Mouse (Mus musculus): ENCODE data around the gene Pde8b.
"Not testable (repeated sequence)": the region's sequence is repeated elsewhere in the genome, so short reads cannot be mapped to it uniquely, and the experiment has no call there.

Pde8b gene

DNA sequence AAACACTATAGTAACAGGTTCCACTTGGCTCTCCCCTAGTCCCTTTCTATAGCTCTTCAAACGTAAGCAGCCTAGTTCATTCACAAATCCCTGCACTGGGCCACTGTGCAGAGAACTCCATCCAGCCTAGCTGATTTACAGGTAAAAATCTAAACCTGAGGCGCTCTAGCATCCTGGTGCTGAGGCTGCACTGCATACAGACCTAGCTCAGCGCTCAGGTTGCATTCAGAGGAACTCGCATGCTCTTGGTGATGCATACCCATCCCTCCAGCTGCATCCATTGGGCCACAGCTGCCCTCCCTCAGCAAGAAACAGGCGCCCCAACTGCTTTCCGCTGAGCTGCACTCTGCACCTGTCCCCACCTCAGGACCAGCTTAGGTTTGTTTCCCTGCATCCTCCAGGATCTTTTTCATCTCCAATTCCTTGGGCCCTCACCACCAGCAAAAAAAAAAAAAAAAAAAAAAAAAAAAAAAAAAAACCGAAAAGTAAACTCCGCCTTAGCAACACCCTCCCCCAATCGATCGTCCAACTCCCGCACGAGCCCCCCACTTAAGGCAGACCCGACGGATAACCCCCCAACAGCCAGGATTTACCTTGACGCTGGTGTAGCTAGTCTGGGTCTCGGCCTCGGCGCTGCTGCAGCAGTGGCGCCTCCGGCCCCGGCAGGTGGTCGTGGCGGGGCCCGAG, 28.1 kb downstream of the Pde8b start:
- peak; percentile 35 to 52 for DNase-seq (ENCODE audit: low spot score in 2 of 2)

GRCm38 (mm10) chr13:95215661-95216170, 34.4 kb downstream of the Pde8b start:
- not testable (repeated sequence) for DNase-seq (ENCODE audit: low spot score in 2 of 2)

GRCm38 (mm10) chr13:95212320-95212719, 37.8 kb downstream of the Pde8b start:
- no peak for DNase-seq (ENCODE audit: low spot score in 2 of 2)

GRCm38 (mm10) chr13:95207301-95207700, 42.8 kb downstream of the Pde8b start:
- not testable (repeated sequence) for DNase-seq (ENCODE audit: low spot score in 2 of 2)

DNA sequence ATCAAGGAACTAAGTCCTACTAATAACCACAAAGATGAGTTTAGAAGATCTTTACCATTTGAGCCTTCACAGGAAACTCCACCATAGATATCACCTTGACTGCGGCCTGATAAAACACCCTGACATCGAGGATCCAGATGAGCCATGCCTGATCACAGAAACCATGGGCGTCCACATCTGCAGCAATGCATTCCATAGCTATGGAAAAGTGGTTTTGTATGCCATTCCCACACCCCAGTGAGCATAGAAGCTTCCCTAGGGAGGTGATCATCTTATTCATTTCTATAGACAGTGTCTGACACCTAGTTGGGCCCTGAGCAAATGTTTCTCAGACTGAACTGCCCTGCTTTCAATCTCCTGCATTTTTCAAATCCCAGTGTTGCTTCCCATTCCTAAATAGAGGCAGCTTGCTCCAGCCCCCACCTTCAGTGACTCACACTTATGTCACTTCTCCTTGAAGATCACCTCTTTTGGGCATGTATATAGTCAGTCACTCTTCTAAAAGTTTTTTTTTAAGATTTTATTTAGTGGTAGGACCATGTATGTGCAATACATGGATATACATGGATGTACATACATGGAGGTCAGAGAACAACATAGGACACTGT, 47.9 kb downstream of the Pde8b start:
- DNase-seq (ENCODE audit: low spot score in 2 of 2), result no peak

DNA sequence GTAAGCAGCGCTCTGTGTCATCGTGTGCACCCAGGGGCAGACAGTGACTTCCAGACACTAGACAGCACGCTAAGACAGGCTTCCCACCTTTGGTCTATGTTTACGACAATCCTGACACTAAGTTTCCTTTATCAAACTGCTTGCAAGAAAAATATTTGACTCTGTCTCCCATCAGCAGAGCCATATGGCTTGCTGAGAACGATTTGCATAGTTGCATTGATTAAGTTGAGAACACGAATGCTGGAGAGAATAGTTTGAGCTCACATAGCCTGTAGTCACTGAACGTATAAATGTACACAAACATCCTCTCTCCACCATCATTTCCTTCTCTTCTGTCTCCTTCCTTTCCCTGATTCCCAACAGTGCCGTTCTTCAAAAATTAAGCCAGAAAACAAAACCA, 49.3 kb downstream of the Pde8b start:
- no peak for DNase-seq (ENCODE audit: low spot score in 2 of 2)

DNA sequence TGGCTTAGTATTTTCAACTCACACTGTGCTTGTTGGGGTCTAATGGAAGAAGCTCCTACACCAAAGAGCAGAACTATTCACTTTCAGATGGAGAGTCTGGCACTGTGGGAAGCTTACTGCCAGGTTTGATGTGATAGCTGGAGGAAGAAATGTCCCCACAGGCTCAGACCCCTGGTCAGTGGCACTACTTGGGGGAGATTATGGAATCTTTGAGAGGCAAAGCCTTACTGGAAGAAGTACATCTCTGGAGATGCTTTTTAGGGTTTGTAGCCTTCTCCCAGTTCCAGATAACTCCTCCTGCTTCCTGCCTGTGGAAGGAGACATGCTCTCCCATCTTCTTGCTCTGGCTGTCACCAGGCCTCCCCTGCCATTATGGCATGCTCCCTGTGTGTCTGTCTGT, 50.1 kb downstream of the Pde8b start:
- DNase-seq (ENCODE audit: low spot score in 2 of 2), result no peak

GRCm38 (mm10) chr13:95196106-95196705, 53.9 kb downstream of the Pde8b start:
- no peak for DNase-seq (ENCODE audit: low spot score in 2 of 2)

- DNase-seq (ENCODE audit: low spot score in 2 of 2), result no peak
These were observed 58.2 kb downstream of the Pde8b start for GRCm38 (mm10) chr13:95191951-95192350.

DNA sequence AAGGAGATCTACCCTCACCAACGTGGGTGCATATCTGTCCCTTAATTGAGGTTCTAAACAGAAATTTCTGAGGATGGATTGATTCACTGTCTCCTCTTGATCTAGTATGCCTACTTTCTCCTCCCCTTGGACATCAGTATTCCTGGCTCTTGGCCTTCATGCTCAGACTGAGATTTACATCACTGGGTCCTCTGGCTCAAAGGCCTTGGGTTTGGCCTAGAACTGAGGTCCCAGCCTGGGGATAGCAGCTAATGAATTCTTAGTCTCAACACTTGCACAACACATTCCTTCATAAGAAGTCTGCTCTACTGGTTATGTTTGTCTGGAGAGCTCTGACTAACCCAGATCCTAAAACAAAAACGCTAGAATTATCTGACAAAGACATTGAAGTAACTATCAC, 61.0 kb downstream of the Pde8b start:
- DNase-seq (ENCODE audit: low spot score in 2 of 2), result no peak

DNA sequence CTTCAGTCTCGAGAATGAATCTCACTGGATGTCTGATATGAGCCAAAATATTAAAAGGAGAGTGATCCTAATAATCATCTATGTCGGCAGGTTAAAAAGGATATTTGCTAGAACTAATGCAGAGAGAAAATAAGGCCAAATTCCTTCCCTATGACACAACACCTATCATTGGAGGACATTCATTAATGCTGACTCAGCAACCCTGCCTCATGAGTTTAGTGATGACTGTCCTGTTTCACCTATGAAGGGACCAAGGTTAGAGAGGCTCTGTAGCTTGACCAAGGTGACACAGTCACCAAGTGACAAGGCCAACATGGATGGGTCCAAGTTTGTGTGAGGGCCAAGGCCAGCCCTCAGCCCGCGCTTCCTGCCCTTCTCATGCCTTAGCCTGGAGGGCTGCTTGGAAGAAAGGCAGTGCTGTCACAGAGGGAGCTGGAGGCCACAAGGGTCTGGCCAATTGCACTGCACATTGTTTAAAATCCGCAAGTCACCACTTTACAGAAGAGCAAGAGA, 62.9 kb downstream of the Pde8b start:
- no peak for DNase-seq (ENCODE audit: low spot score in 2 of 2)

- DNase-seq (ENCODE audit: low spot score in 2 of 2), result no peak
These were observed 63.4 kb downstream of the Pde8b start for GRCm38 (mm10) chr13:95186741-95187035.

DNA sequence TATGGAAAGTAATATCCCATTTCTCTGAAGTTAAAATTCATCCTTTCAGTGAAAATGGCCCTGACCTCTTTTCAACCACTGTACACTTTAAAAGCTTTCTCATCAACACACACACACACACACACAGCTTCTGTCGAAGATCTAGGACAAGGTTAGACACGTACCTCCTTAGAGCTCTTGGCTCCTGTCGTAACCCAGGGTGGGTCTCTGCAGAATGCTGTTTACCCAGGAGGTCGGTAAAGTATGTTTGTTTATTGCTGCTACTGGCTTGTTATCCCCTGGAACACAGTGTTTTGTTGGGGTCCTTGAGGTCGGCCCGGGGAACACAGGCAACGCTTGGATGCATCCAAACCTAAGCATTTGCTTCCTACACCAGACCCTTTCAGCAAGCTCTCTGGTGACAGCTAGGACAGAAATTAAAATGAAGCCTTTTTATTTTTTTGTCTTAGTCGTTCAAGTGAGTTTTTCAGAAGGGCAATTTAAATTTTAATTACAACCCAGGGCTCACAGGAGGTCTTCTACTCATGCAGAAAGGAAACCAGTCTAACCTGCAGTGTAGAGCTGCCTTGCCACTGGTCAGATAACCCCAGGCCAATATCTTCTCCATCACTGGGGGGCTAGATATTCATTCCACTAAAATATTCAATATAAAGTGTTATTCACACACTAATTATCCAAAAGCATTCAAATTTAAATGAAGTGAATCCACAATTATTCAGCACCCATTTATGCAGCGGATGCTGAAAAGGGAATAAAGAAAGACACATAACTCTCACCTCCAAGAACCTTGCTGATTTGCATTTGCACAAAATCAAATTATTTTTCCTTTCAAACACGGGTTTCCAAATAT, 64.0 kb downstream of the Pde8b start:
- no peak for DNase-seq (ENCODE audit: low spot score in 2 of 2)

DNA sequence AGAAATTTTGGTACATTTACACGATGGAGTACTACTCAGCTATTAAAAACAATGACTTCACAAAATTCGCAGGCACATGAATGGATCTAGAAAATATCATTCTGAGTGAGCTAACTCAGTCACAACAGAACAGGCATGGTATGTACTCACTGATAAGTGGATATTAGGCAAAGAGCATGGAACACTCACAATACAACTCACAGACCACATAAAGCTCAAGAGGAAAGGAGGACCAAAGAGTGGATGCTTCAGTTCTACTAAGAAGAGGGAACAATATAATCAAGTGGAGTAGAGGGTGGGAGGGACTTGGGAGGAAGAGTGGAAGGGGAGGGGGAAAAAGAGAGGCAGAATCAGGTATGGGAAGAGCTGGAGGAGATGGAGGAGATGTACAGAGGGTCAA, 66.5 kb downstream of the Pde8b start:
- no peak for DNase-seq (ENCODE audit: low spot score in 2 of 2)

DNA sequence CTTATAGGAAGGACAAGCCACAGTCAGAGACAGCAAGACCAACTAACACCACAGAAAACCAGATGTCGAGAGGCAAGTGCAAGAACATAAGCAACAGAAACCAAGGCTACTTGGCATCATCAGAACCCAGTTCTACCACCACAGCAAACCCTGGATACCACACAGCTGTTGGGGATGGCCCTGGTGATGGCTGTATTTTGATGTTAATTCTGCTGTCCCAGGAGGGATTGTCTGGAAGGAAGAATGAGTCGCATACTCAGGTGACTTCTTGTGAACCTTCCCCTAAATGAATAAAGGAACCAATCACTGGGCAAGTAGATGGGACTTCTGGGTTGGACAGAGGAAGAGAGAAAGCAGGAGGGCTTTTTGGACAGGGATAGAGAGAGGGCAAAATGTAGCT, 69.9 kb downstream of the Pde8b start:
- DNase-seq (ENCODE audit: low spot score in 2 of 2), result no peak

GRCm38 (mm10) chr13:95177326-95177725, 72.8 kb downstream of the Pde8b start:
- DNase-seq (ENCODE audit: low spot score in 2 of 2), result peak; percentile 52 to 53

DNA sequence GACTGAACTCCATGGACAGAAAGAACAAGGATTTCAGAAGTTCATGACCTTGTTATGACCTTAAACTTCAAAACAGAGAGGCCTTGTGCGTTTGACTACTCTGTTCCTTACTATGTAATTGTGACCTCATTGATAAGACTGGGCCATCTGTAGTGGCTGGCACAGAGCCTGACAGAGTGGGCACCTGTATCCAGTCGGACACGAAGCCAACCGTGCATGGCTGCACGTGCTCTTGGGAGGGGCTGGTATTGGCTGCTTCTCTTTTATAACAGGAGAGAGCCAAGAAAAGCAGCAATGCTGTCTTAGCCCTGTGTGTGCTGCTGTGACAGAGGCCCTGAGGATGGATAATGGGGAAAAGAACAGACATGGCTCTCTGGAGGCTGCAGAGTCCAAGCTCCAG, 73.7 kb downstream of the Pde8b start:
- no peak for DNase-seq (ENCODE audit: low spot score in 2 of 2)

DNA sequence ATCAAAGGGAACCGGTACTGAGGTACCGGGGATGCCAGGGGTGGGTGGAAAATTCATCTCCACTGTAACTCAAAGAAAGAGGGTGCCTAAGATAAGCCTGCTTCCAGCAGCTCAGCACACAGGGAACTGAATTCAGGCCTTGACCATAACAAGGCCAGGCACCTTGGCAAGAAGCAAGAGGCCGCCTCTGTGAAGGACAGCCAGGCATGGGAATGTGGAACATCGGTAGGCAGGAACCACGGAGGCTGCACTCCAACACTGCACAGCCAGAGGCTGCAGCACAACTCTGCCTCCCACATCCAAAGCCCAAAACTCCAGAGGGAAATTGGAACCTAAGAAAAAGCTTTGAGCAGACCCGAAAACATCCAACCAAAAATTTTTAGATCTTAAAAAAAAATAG, 75.9 kb downstream of the Pde8b start:
- DNase-seq (ENCODE audit: low spot score in 2 of 2), result peak; percentile 37 to 46

- DNase-seq (ENCODE audit: low spot score in 2 of 2), result no peak
These were observed 77.8 kb downstream of the Pde8b start for GRCm38 (mm10) chr13:95172346-95172745.

- DNase-seq (ENCODE audit: low spot score in 2 of 2), result peak in 1 of 2 experiments; percentile 41
These were observed 89.9 kb downstream of the Pde8b start for GRCm38 (mm10) chr13:95160211-95160610.

DNA sequence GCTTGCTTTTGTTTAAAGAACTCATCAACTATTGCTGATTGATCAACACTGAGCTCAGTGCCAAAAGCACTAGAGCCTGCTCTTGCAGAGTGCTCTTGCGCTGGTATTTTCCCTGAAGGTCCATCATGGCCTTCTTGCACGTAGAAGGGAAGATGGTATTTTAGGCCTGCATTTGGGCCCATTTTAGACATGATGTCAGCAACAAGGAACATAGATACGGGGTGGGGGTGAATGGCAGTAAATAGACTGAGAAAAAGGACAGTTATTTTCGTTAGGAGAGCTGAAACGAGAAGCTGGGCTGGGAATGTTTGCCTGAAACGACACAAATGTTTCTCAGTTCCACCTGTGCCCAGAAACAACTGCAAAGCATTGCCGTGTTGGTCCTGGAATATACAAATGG, 91.2 kb downstream of the Pde8b start:
- peak in 1 of 2 experiments; percentile 36 for DNase-seq (ENCODE audit: low spot score in 2 of 2)

GRCm38 (mm10) chr13:95144746-95145145, 105.4 kb downstream of the Pde8b start:
- no peak for DNase-seq (ENCODE audit: low spot score in 2 of 2)
